Mouse (Mus musculus) thymus, postnatal 0 days (tissue): ENCODE measurements around the gene Clec4d. TPM values are rescaled to one million over a fixed set of nuclear protein-coding genes. Genes with fewer than 3 reads are reported as not detected.
"Not testable (repeated sequence)": the region's sequence is repeated elsewhere in the genome, so short reads cannot be mapped to it uniquely, and the experiment has no call there.

Experiments
- DNase-seq: peaks from one replicate; pipeline ENCODE4 v3.0.0-alpha.2; 2015; ENCODE audit warnings: low spot score
- polyA plus RNA-seq: library from polyadenylated mRNA; unstranded; fragments of >200 nt; fragmentation: Nextera tagmentation; extraction: Ambion mirVana; gene quantifications from 2 replicates; pipeline ENCODE4 v1.2.1, GENCODE M21; 2015

The Clec4d gene
- 0.66 and 1.6 TPM in 2 replicates for polyA plus RNA-seq

GRCm38 (mm10) chr6:123261555-123262161 lies at the start of gene Clec4d:
Clec4d (plus strand) TSS chr6:123262111.
- peak; percentile 4 for DNase-seq

- DNase-seq: no peak
Observed at GRCm38 (mm10) chr6:123227519-123228166, 34.3 kb upstream of the Clec4d start.

DNA sequence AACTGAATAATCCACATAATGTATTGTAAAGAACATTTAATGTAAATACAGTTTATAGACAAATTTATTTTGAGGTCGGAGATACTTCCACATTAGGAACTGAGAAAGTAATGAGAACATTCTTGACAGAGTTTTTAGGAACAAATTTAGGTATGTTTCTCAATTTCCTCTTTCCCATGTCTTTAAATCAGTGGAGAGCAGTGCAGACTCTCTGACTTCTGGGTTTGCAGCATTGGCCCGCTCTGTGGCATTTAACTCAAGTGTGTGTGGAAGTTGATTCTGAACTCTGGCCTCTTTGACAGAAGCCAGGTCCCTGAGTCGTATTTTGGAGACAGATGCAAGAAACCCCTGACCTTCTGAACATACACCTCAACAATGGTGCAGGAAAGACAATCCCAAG lies 32.3 kb upstream of the Clec4d start, which contains the start of gene Clec4n:
Gene Clec4n (plus strand): TSS at position 200 of the 400 bp plus-strand sequence.
- no peak for DNase-seq

DNA sequence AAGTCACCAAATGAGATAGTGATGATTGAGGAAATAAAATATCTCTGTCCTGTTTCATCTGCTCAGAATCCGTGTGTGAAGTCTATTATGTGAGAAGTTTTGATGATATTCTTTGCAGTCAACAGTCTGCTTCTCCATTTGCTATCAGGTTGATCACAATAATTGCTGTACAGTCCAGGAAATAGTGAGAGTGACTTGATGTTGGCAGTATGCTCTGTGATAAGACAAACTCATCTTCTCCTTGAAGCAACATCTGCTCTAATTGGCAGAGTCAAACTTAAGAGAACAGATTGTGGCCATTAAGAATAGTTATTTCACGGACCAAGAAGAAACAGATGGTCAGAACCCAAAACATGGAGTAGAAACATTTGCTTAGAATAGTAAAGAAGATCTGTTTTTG lies 30.8 kb upstream of the Clec4d start:
- no peak for DNase-seq

DNA sequence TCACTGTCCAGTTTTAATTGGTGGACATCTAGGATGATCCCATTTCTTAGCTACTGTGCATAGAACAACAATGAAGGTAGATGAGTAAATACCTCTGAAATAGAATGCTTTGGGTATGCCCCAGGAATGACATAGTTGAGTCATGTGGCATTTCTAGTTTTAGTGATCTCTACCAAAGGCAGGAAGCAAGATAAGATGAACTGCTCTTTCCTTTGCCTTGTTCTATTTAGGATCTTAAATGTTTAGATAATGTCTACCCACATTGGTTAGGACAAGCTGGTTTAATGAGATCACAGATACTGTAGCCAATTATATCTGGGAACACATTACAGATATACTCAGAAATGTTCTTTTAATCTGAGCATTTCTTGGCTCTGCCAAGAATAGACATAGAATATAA lies 24.3 kb upstream of the Clec4d start:
- DNase-seq: no peak

DNA sequence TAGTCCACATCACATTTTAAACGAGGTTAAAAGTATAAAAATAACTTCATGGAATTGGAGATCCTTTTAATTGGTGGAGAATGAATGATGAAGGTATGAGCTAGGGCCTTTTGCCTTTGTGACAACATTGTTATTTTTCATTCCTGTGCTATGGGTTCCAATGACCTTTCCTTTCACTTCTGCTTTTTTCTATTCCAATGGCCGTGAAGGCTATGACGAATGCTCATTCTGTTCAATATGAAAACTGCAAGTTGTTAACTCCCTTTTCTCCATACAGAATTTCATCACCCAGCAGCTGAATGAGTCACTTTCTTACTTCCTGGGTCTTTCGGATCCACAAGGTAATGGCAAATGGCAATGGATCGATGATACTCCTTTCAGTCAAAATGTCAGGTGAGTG lies 17.7 kb upstream of the Clec4d start:
- no peak for DNase-seq

- DNase-seq: not testable (repeated sequence)
Observed at GRCm38 (mm10) chr6:123248862-123249261, 13.0 kb upstream of the Clec4d start.

- no peak for DNase-seq
Observed at GRCm38 (mm10) chr6:123252735-123253134, 9.2 kb upstream of the Clec4d start.

- DNase-seq: no peak
Observed at GRCm38 (mm10) chr6:123258946-123259345, 3.0 kb upstream of the Clec4d start.

DNA sequence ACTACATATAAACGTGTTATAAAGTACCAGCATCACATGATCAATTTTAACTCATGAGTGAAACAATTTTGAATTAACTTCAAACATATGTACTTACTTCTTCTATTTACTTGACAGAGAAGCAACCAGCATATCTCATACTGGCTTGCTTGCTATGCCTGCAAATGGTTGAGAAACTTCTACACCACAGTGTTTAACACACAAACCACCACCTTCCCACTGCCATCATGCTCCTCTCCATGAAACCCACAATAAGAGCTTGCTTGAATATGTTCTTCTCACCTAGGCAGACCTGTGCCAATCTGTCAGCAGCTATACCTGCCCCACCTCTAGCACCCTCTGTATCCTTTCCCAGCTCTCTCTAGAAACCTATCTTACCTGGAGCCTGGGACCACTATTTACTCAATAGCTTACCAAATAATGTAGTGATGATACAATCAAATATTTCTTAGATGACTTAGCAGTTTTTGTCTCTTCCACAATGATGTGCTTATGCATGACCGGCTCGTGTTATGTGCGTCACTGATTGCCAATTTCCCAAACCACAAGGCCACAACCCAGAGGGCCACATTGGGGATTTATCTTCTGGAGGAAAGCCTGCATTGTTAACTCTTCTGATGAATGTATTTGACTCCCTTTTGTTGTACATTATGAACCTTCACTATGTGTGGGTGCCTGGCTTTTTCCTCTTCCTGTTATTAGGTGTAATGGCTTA lies 1.9 kb upstream of the Clec4d start:
- no peak for DNase-seq

DNA sequence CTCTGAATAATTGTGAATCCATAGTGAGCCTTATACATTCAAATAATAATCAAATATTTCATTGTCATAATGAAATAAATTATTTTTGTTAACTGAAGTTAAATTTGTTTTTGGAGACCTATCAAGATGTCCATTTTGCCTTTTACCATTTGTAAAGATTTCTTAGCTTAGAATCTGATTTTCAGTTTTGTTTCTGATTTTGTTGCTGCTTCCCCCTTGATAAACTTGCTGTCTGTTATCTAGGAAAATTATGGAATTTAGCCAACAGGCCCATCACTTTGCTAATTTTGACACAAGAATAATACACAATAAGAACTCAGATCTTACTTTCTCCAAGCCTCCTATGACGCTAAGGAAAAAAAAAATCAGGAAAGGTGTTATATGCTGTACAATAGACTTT lies 1.0 kb upstream of the Clec4d start:
- DNase-seq: no peak

GRCm38 (mm10) chr6:123264194-123264593 lies 2.3 kb downstream of the Clec4d start:
- no peak for DNase-seq

- DNase-seq: no peak
Observed at GRCm38 (mm10) chr6:123265809-123266208, 3.9 kb downstream of the Clec4d start.

GRCm38 (mm10) chr6:123266945-123267344 lies 5.0 kb downstream of the Clec4d start:
- no peak for DNase-seq

DNA sequence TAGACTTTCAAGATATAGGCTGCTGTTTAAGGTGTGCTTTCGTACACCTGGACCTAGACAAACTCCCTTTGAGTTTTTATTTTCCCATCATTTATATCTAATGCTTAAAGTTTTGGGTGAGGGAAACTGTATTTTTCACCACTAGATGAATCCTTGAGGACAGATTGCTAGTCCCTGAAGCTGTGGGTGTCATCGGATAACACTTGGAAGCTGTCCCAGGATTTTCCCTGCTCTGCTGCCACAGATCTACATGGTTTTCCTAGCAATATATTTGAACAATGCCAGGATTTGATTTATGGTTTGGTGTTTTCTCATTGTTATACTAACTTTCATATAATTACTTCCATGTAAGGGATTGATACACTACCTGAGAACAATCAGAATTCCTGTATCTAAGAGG lies 17.5 kb downstream of the Clec4d start:
- DNase-seq: no peak

- DNase-seq: no peak
Observed at GRCm38 (mm10) chr6:123286311-123286710, 24.4 kb downstream of the Clec4d start.

GRCm38 (mm10) chr6:123288931-123289330 lies 27.0 kb downstream of the Clec4d start:
- DNase-seq: no peak

DNA sequence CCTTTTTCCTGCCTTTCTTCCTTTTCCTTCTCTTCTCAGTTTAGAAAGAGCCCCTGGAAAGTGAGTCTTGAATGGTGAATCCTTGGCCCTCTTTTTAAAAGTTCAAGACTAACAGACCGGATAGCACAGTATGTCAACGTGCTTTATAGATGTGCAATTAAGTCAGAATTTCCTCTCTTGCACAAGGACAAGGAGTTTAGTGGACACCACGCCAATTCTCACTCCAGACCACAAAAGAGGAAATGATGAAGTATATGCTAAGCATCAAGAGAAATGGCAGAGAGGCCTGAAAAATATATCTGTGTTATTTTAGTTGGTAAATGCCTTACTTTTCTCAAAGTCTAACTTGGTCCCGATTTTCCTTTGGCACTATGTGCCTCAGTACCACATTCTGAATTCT lies 27.8 kb downstream of the Clec4d start, which contains the start of gene Clec4e:
Gene Clec4e (minus strand): TSS at position 118 of the 400 bp plus-strand sequence.
- DNase-seq: no peak

GRCm38 (mm10) chr6:123292751-123293400 lies 31.0 kb downstream of the Clec4d start:
- no peak for DNase-seq

DNA sequence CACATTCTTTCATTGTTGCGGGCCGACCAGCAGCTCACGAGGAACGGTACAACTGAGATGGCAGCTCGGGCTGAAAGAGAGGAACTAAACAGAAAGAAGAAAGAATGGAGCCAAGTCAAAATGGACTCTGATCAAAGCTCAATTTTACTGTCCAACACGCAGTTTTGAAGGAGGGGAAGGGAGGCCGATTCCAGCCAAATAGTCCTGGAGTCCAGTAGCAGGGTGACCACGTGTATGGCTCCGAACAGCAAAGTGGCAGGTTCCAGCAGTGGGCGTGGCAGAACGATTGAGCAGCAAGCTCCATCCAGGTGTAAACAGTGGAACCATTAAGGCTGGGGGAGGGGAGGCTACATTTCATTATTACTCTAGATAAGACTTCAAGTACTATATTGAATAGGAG lies 31.6 kb downstream of the Clec4d start:
- not testable (repeated sequence) for DNase-seq

DNA sequence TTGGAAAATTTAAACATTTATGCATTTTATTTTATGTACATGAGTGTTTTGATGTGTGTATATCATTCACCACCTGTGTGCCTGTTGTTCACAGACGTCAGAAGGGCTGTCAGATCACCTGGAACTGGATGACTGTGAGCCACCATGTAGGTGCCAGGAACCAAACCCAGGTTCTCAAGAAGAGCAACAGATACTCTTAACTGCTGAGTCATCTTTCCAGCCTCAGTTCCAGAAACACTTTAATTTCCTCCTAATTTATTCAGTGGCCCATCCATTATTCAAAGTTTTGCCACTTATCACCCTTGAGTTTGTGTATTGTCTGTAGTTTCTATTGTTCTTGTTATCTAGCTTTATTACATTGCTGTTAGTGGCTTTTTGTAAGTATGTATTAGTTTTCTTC lies 34.8 kb downstream of the Clec4d start:
- DNase-seq: no peak

DNA sequence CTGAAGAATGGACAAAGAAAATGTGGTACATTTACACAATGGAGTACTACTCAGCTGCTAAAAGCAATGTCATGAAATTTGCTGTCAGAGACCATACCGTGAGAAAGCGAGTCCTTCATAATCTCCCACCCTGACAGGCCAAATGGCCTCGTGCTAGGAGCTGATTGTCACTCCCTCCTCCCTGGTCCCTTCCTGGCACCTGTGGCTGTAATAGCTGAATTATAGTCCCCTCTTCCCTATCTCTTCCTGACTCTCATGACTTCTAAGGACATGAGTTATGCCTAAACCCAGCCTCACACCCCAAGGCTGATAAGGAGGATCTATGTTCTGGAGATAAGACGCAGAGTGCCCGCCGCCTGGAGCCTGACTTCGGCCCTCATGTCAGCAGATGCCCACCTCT lies 44.4 kb downstream of the Clec4d start:
- DNase-seq: not testable (repeated sequence)
